Mouse (Mus musculus) liver, embryonic 14.5 days (tissue): ENCODE results near the gene 2610301B20Rik.

Experiments used
- CTCF ChIP-seq: IDR thresholded peaks from 2 replicates; pipeline ENCODE4 v1.5.1; 2016; ENCODE audit warnings: antibody characterized with exemption, low read depth, control low read depth
- EP300 ChIP-seq: IDR thresholded peaks from 2 replicates; pipeline ENCODE4 v1.6.1; 2016; ENCODE audit warnings: antibody characterized with exemption, low read depth

- 0 out of 2 replicates have a peak, but pooled peaks have one; percentile 7 for TF ChIP-seq CTCF
- no peak for TF ChIP-seq EP300
Measured at GRCm38 (mm10) chr4:10859911-10860581, 14.3 kb upstream of the 2610301B20Rik start.
